Mouse (Mus musculus) G1E (cell line): ENCODE measurements around the gene Fez2.

ENCODE experiments used
- CTCF ChIP-seq: IDR thresholded peaks from 2 replicates; pipeline ENCODE4 v1.5.1; 2012; ENCODE audit warnings: low read depth, low read length, inconsistent platforms, mixed read lengths
- GATA1 ChIP-seq: IDR thresholded peaks from 2 replicates; pipeline ENCODE4 v1.6.1; 2012; ENCODE audit warnings: borderline replicate concordance, low read length, inconsistent platforms, mixed read lengths
- POLR2AphosphoS5 ChIP-seq: IDR thresholded peaks from 2 replicates; pipeline ENCODE4 v1.6.1; 2012; ENCODE audit warnings: low read depth, low read length, inconsistent platforms; ENCODE audit not compliant: insufficient replicate concordance
- TAL1 ChIP-seq: conservative IDR thresholded peaks from 2 replicates; pipeline ENCODE4 v1.6.1; 2012; ENCODE audit warnings: low read depth, low read length, inconsistent platforms, mixed read lengths

- TF ChIP-seq CTCF (peak; percentile 25; the same call in 1 of the 2 replicates), GATA1 (no peak), TAL1 (no peak), POLR2AphosphoS5 (no peak)
Measured at GRCm38 (mm10) chr17:78430374-78430773, 12.4 kb upstream of the Fez2 start.
